Mouse (Mus musculus): ENCODE results near the gene Msx1. TPM values are rescaled to one million over a fixed set of nuclear protein-coding genes. Genes with fewer than 3 reads are reported as not detected.

The Msx1 gene
- 19.7 and 24.3 TPM in 2 replicates for polyA plus RNA-seq (2015; fragmentation: Nextera tagmentation; extraction: Ambion mirVana)

DNA sequence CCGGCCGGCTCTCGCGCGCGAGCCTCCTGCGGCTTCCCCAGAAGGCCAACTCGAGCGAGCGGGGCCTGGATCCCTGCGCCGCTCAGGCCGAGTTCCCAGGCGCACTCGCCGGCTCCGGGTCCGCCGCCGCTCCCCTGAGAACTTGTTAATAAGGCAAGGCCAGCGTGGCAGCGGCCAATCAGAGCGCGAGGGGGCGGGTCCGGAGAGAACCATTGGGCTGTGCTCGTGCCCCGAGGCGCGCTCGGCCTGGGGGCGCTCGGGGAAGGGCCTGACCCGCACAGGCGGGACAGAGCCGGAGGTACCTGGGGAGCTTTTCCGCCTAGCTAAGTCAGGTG lies at the start of gene Msx1:
Gene Msx1 (minus strand): TSS at position 123 of the 335 bp plus-strand sequence.
- Histone ChIP-seq H3K4me3 (peak within 1 kb of the TSS; percentile 40), H3K36me3 (no peaks in the 10 kb centered on the region), H3K27ac (replicated peaks) (no peak within 1 kb of the TSS), H3K27me3 (peaks cover 98% of the 10 kb centered on the region), H3K9ac (peak within 1 kb of the TSS; percentile 61), H3K4me2 (peak within 1 kb of the TSS; percentile 60), H3K4me1 (replicated peaks) (peaks cover 61% of the 10 kb centered on the region), H3K9me3 (no peaks in the 10 kb centered on the region)
- peak; percentile 65 for ATAC-seq (ENCODE audit: low read depth)
- under 1% methylated on average over 37 of the region's 37 CpGs for WGBS

GRCm38 (mm10) chr5:37865471-37865870 lies 41.1 kb upstream of the Msx1 start:
- Histone ChIP-seq H3K27me3 (peaks cover 52% of the 10 kb centered on the region), H3K9ac (no peak overlapping the region), H3K36me3 (no peaks in the 10 kb centered on the region), H3K4me2 (no peak overlapping the region), H3K9me3 (no peaks in the 10 kb centered on the region), H3K27ac (replicated peaks) (no peak overlapping the region), H3K4me1 (replicated peaks) (peaks cover 3% of the 10 kb centered on the region), H3K4me3 (no peak overlapping the region)
- ATAC-seq (ENCODE audit: low read depth) = peak; percentile 62; the same call in 1 of the 2 replicates
- WGBS = 59% methylated on average over 6 of the region's 6 CpGs

GRCm38 (mm10) chr5:37864309-37864708 lies 39.9 kb upstream of the Msx1 start:
- Histone ChIP-seq H3K36me3 (no peaks in the 10 kb centered on the region), H3K4me2 (no peak overlapping the region), H3K4me1 (replicated peaks) (peaks cover 11% of the 10 kb centered on the region), H3K9ac (no peak overlapping the region), H3K27me3 (peaks cover 59% of the 10 kb centered on the region), H3K27ac (replicated peaks) (no peak overlapping the region), H3K4me3 (no peak overlapping the region), H3K9me3 (no peaks in the 10 kb centered on the region)
- ATAC-seq (ENCODE audit: low read depth) = no peak
- 92% methylated on average over 2 of the region's 2 CpGs for WGBS

- H3K4me3 ChIP-seq = no peak overlapping the region
- H3K36me3 ChIP-seq = no peaks in the 10 kb centered on the region
- no peaks in the 10 kb centered on the region for H3K9me3 ChIP-seq
- peaks cover 73% of the 10 kb centered on the region for H3K27me3 ChIP-seq
- peaks cover 25% of the 10 kb centered on the region for H3K4me1 ChIP-seq (replicated peaks)
- ATAC-seq (ENCODE audit: low read depth) = no peak
- H3K27ac ChIP-seq (replicated peaks) = no peak overlapping the region
- WGBS = 88% methylated on average over 6 of the region's 6 CpGs
- no peak overlapping the region for H3K4me2 ChIP-seq
- no peak overlapping the region for H3K9ac ChIP-seq
These were observed 36.5 kb upstream of the Msx1 start for GRCm38 (mm10) chr5:37860846-37861245.

DNA sequence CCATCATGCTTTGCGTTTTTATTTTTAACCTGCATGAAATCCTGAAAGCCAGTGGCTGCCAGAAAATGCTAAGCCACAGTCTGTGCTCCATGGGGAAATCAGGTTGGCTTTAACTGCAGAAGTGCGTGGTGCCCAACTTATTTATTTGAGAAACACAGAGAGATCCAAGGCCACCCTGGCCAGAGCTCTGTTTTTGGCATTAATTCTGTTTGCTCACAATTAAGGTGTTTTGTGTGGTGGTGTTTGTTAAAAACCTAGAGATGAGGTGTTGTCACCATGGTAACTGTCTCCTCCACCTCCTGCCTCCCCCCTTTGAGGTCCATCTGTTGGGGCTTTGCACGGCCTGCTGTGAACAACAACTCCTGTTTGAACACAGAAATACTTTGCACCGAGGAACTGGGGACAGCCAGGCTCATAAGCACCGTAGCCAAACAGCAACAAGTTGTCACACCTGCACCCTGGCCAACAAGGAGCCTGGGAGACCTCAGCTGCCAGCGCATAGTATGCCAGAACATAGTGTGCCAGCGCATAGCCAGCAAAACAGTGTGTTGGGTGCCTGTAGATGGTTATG lies 35.9 kb upstream of the Msx1 start:
- no peak overlapping the region for H3K4me2 ChIP-seq
- no peak overlapping the region for H3K9ac ChIP-seq
- H3K27ac ChIP-seq (replicated peaks) = no peak overlapping the region
- H3K4me1 ChIP-seq (replicated peaks) = peaks cover 25% of the 10 kb centered on the region
- H3K36me3 ChIP-seq = no peaks in the 10 kb centered on the region
- H3K9me3 ChIP-seq = no peaks in the 10 kb centered on the region
- H3K27me3 ChIP-seq = peaks cover 79% of the 10 kb centered on the region
- 48% methylated on average over 7 of the region's 7 CpGs for WGBS
- ATAC-seq (ENCODE audit: low read depth) = no peak
- H3K4me3 ChIP-seq = no peak overlapping the region

GRCm38 (mm10) chr5:37857763-37858545 lies 33.6 kb upstream of the Msx1 start:
- ATAC-seq (ENCODE audit: low read depth) = peak; percentile 90
- Histone ChIP-seq H3K27me3 (peaks cover 72% of the 10 kb centered on the region), H3K4me1 (replicated peaks) (peaks cover 25% of the 10 kb centered on the region), H3K9me3 (no peaks in the 10 kb centered on the region), H3K9ac (no peak overlapping the region), H3K36me3 (no peaks in the 10 kb centered on the region), H3K27ac (replicated peaks) (no peak overlapping the region), H3K4me3 (no peak overlapping the region), H3K4me2 (no peak overlapping the region)
- 13% methylated on average over 14 of the region's 14 CpGs for WGBS

- H3K4me2 ChIP-seq = no peak overlapping the region
- no peak overlapping the region for H3K4me3 ChIP-seq
- H3K27me3 ChIP-seq = peaks cover 68% of the 10 kb centered on the region
- no peak overlapping the region for H3K9ac ChIP-seq
- H3K4me1 ChIP-seq (replicated peaks) = peaks cover 32% of the 10 kb centered on the region
- 44% methylated on average over 5 of the region's 5 CpGs for WGBS
- ATAC-seq (ENCODE audit: low read depth) = no peak
- H3K36me3 ChIP-seq = no peaks in the 10 kb centered on the region
- no peaks in the 10 kb centered on the region for H3K9me3 ChIP-seq
- no peak overlapping the region for H3K27ac ChIP-seq (replicated peaks)
These were observed 31.7 kb upstream of the Msx1 start for GRCm38 (mm10) chr5:37856057-37856456.

DNA sequence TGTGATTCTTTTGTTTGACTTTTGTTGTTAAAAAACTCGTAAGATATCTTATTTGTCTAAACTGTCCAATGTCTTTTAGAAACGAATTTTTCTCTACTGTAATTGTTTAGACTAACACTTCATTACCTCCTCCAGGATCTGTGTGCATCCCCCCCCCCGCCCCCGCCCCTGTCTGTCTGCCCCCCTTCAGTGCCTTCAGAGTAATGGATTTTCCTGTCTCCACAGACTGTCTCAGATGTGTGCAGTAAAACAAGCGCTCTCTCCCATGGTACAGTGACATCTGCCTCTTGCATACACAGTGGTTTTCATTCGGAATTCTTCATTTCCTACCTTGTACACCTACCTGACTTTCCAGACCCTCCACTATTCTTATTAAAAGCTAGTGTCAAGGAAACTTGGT lies 29.9 kb upstream of the Msx1 start:
- Histone ChIP-seq H3K9ac (no peak overlapping the region), H3K27me3 (peaks cover 68% of the 10 kb centered on the region), H3K4me2 (no peak overlapping the region), H3K4me1 (replicated peaks) (peaks cover 26% of the 10 kb centered on the region), H3K27ac (replicated peaks) (no peak overlapping the region), H3K9me3 (no peaks in the 10 kb centered on the region), H3K36me3 (no peaks in the 10 kb centered on the region), H3K4me3 (no peak overlapping the region)
- WGBS = 74% methylated on average over 6 of the region's 6 CpGs
- ATAC-seq (ENCODE audit: low read depth) = no peak

DNA sequence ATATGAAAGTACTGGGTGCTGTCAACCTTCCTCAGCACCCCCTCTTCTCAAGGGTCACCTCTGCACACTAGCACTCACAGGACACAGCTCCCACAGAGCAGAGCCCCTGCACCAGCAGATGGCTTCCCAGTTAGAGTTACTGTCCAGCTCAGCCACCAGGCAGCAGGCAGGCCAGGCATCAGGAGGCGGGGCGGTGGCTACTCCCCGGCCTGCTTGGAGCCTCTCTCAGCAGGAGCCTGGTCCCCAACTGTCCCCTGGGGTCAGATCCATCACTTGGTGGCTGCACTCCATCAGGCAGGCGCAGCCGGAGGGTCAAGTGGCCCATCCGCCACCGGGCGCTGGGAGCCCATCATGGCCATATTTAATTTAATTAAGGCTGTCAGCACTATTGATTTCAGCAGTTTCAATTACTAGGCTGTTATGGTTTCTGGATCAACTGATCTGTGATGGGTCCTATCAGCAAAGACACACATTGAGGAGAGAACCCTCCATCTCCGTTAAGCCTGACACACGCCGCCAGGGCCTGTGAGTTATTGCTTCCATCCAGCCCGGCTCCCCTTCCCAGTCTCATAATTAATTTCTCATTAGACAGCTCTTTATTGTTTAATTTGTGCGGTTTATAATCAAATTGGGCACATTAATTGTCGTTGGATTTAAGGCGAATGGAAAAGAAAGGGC lies 27.1 kb upstream of the Msx1 start:
- Histone ChIP-seq H3K9ac (no peak overlapping the region), H3K4me2 (no peak overlapping the region), H3K9me3 (no peaks in the 10 kb centered on the region), H3K36me3 (no peaks in the 10 kb centered on the region), H3K4me3 (no peak overlapping the region), H3K27me3 (peaks cover 80% of the 10 kb centered on the region), H3K27ac (replicated peaks) (no peak overlapping the region), H3K4me1 (replicated peaks) (peaks cover 23% of the 10 kb centered on the region)
- peak; percentile 71 for ATAC-seq (ENCODE audit: low read depth)
- WGBS = 17% methylated on average over 15 of the region's 15 CpGs

- Histone ChIP-seq H3K4me3 (no peak overlapping the region), H3K27me3 (peaks cover 83% of the 10 kb centered on the region), H3K9ac (no peak overlapping the region), H3K36me3 (no peaks in the 10 kb centered on the region), H3K4me2 (no peak overlapping the region), H3K4me1 (replicated peaks) (peaks cover 20% of the 10 kb centered on the region), H3K27ac (replicated peaks) (no peak overlapping the region), H3K9me3 (no peaks in the 10 kb centered on the region)
- no peak for ATAC-seq (ENCODE audit: low read depth)
- 32% methylated on average over 8 of the region's 8 CpGs for WGBS
These were observed 24.8 kb upstream of the Msx1 start for GRCm38 (mm10) chr5:37848991-37849719.

- H3K27ac ChIP-seq (replicated peaks) = no peak overlapping the region
- H3K9ac ChIP-seq = no peak overlapping the region
- peaks cover 16% of the 10 kb centered on the region for H3K4me1 ChIP-seq (replicated peaks)
- H3K27me3 ChIP-seq = peaks cover 94% of the 10 kb centered on the region
- no peaks in the 10 kb centered on the region for H3K36me3 ChIP-seq
- no peak overlapping the region for H3K4me3 ChIP-seq
- ATAC-seq (ENCODE audit: low read depth) = no peak
- H3K9me3 ChIP-seq = no peaks in the 10 kb centered on the region
- 35% methylated on average over 3 of the region's 3 CpGs for WGBS
- no peak overlapping the region for H3K4me2 ChIP-seq
These were observed 11.9 kb upstream of the Msx1 start for GRCm38 (mm10) chr5:37836267-37836646.

Data from neural tube, embryonic 13.5 days (tissue).